Mouse (Mus musculus) midbrain, embryonic 14.5 days (tissue): ENCODE data around the gene Bhlhe40. TPM values are rescaled to one million over a fixed set of nuclear protein-coding genes. Genes with fewer than 3 reads are reported as not detected.

Experiments
- ATAC-seq: fragments of 200-750 bp; cut with Nextera tagmentation; 2 replicates; pipeline ENCODE4 v1.8.0; 2017; ENCODE audit warnings: moderate number of reproducible peaks, moderate library complexity; ENCODE audit not compliant: low FRiP score, low TSS enrichment
- DNase-seq: peaks from one replicate; pipeline ENCODE4 v3.0.0-alpha.2; 2015
- H3K27ac ChIP-seq: fragments of 300-500 bp; sonication (generic); replicated peaks from 2 replicates; pipeline ENCODE4 v1.5.1; 2014; ENCODE audit warnings: mild to moderate bottlenecking, low read depth, low read length, moderate library complexity
- H3K27me3 ChIP-seq: fragments of 300-500 bp; sonication (generic); 2 replicates; pipeline ENCODE4 v1.6.1; 2014; ENCODE audit warnings: low read length, control low read depth, mixed read lengths; ENCODE audit not compliant: control insufficient read depth, insufficient read depth
- H3K36me3 ChIP-seq: fragments of 300-500 bp; sonication (generic); 2 replicates; pipeline ENCODE4 v1.6.1; 2014; ENCODE audit warnings: low read length, control low read depth; ENCODE audit not compliant: control insufficient read depth, insufficient read depth
- H3K4me1 ChIP-seq: fragments of 300-500 bp; sonication (generic); 2 replicates; pipeline ENCODE4 v1.6.1; 2014; ENCODE audit warnings: mild to moderate bottlenecking, antibody characterized with exemption, low read length, control low read depth; ENCODE audit not compliant: control insufficient read depth, insufficient read depth
- H3K4me2 ChIP-seq: fragments of 300-500 bp; sonication (generic); 2 replicates; pipeline ENCODE4 v1.6.1; 2014; ENCODE audit warnings: mild to moderate bottlenecking, low read length, moderate library complexity
- H3K4me3 ChIP-seq: fragments of 300-500 bp; sonication (generic); replicated peaks from 2 replicates; pipeline ENCODE4 v1.5.1; 2014; ENCODE audit warnings: low read depth, low read length
- H3K9ac ChIP-seq: fragments of 300-500 bp; sonication (generic); replicated peaks from 2 replicates; pipeline ENCODE4 v1.6.1; 2014; ENCODE audit warnings: mild to moderate bottlenecking, low read length, moderate library complexity
- H3K9me3 ChIP-seq: fragments of 300-500 bp; sonication (generic); 2 replicates; pipeline ENCODE4 v1.6.1; 2016; ENCODE audit warnings: low read length, control low read depth, mixed read lengths; ENCODE audit not compliant: control insufficient read depth
- WGBS: fragments of 180-500 bp; shearing (Covaris S2); extraction: QIAGEN DNeasy Blood & Tissue Kit; methylation state at CpG from one replicate; pipeline ENCODE4 v1.1.7; 2014; 5-methylcytosine and 5-hydroxymethylcytosine counted together
- polyA plus RNA-seq: library from polyadenylated mRNA; unstranded; fragments of >200 nt; fragmentation: Nextera tagmentation; extraction: Ambion mirVana; gene quantifications from 2 replicates; pipeline ENCODE4 v1.2.1, GENCODE M21; 2014

The Bhlhe40 gene
- polyA plus RNA-seq, 1 experiment from 2014 or later = 3.8 TPM

DNA sequence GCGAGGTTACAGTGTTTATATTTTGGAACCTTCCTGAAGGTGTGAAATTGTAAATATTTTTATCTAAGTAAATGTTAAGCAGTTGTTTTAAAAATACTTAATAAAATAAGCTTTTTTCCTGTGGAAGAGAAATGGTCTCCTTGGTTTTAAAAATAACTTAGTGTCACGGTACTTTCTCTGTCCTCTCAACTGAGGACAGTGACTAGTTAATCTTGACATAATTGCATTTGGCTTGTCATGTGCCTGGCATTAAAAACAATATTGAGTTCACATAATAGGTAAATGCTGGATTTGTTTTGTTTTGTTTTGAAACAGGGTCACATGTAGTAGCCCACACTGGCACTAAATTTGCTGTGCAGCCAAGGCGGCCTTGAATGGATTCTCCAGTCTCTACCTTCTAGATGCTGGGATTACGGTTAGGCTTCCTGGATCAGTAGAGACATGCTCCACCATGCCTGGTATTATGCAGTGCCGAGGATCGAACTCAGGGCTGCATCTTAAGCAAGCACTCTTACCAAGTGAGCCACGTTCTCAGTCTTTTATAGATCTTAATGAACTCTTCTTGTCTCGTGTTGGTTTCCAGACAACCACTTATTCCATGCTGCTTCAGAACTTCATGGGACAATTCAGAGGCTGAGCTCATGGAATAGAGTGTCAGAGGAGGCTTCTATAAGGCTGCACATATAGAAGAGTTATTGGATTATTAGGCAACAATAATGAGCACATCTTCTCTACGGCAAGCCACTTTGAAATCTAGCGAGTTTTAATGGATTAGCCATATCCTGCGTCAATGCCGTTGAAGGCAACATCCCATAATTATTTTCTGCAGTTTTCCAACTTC lies 6.4 kb downstream of the Bhlhe40 start:
- no peak for ATAC-seq
- Histone ChIP-seq H3K27ac (no peak overlapping the region), H3K4me1 (peaks cover 11% of the 10 kb centered on the region), H3K27me3 (0 out of 2 replicates have a peak, but pooled peaks cover 2% of the 10 kb centered on the region), H3K36me3 (no peaks in the 10 kb centered on the region), H3K9me3 (no peaks in the 10 kb centered on the region), H3K4me3 (no peak overlapping the region), H3K4me2 (no peak overlapping the region), H3K9ac (no peak overlapping the region)
- 89% methylated on average over 12 of the region's 12 CpGs for WGBS
- no peak for DNase-seq

DNA sequence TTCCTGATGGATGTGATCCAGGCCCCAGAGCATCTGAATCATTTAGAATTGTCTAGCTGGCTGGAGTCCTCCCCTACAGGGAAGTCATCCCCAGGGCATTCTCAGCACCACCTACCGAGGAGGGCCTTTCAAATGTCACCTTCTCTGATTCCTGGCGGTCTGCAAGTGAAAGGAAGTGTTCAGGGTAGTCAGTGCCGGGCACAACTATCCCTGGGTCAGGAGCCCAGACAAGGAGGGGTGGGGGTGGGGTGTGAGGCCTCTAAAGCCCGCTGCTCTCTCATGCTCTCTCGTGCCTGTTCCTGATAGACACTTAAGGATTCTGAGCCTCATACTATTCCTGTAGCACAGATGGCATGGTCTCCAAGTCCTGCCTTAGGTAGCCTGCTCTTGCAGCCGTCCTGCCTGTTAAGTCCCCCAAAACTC lies 7.2 kb downstream of the Bhlhe40 start:
- Histone ChIP-seq H3K27ac (peak overlapping the region; percentile 53; the same call in 1 of the 2 replicates), H3K4me2 (peak overlapping the region; percentile 73), H3K4me3 (no peak overlapping the region), H3K27me3 (no peaks in the 10 kb centered on the region), H3K36me3 (no peaks in the 10 kb centered on the region), H3K9ac (no peak overlapping the region), H3K4me1 (peaks cover 11% of the 10 kb centered on the region), H3K9me3 (no peaks in the 10 kb centered on the region)
- 20% methylated on average over 6 of the region's 6 CpGs for WGBS
- DNase-seq = peak; percentile 18
- peak; percentile 31; the same call in 1 of the 2 replicates for ATAC-seq

DNA sequence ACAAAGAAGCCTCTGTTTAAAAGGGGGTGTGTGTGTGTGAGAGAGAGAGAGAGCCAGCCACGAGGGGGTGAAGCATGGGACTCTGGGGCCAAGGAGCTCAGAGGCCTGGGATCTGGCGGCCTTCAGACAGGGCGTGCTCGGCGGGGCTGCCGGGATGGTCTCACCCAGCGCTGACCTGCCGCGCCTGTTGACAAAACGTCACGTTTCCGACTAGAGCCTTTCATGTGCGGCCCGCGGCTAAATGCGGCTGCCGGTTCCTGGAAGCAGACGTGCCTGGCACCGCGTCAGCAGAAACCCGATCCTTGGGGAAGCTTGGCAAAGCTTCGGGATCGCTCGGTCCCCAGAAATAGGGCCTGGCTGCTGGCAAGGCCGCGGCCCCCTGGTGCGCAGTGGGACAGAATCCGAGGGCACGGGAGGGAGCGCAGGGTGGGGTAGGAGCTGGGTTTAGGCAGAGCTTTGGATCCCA lies 7.9 kb downstream of the Bhlhe40 start:
- peak overlapping the region; percentile 54 for H3K9ac ChIP-seq

DNA sequence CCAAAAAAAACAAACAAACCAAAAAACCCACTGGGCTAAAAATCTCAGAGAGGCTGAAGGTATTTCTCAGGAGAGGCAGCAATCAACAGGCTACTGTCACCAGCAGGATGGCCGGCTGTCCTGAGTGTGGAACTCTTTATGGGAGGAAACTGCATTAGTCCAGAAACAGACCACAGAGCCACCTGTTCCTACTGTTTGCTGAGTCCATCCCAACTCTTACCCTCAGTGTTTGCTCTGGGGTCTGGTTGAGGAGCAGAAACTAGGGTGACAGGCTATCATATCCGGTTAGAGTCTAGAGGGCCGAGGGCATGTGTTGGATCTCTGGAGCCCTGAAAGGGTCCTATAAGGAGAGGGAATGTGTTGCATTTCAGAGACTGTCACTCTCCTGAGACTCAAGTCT lies 9.8 kb downstream of the Bhlhe40 start:
- H3K36me3 ChIP-seq = no peaks in the 10 kb centered on the region
- H3K27ac ChIP-seq = no peak overlapping the region
- no peak overlapping the region for H3K9ac ChIP-seq
- no peak overlapping the region for H3K4me3 ChIP-seq
- no peaks in the 10 kb centered on the region for H3K27me3 ChIP-seq
- H3K9me3 ChIP-seq = no peaks in the 10 kb centered on the region
- no peak overlapping the region for H3K4me2 ChIP-seq
- H3K4me1 ChIP-seq = peaks cover 11% of the 10 kb centered on the region
- ATAC-seq = no peak
- 91% methylated on average over 3 of the region's 3 CpGs for WGBS
- DNase-seq = no peak

More for the DNA sequence above, 7.9 kb downstream of the Bhlhe40 start:
- ATAC-seq = peak; percentile 83
- Histone ChIP-seq H3K4me1 (peaks cover 11% of the 10 kb centered on the region), H3K4me3 (peak overlapping the region; percentile 28), H3K27me3 (no peaks in the 10 kb centered on the region), H3K9me3 (no peaks in the 10 kb centered on the region), H3K36me3 (no peaks in the 10 kb centered on the region), H3K4me2 (peak overlapping the region; percentile 73), H3K27ac (peak overlapping the region; percentile 53; the same call in 1 of the 2 replicates)
- peak; percentile 84 for DNase-seq
- under 1% methylated on average over 30 of the region's 30 CpGs for WGBS

DNA sequence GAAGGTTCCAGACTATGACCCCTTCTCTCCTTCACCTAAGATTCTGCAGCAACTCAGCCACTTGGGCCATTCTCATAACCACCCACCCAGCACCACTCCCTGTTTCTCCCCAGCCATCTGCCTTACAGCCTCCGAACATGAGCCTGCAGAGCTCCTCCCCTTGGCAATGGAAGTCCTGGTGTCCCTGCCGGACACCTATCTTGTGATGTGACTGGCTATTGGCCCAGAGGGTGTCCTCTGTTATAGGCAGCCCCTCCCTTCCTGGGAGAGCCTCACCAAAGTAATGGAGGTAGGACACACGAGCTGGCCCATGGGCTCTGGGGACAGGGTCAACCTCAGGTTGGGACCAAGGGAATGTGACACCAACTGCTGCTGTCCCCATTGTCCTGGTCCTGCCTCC lies 10.4 kb downstream of the Bhlhe40 start:
- WGBS = 75% methylated on average over 3 of the region's 3 CpGs
- peaks cover 11% of the 10 kb centered on the region for H3K4me1 ChIP-seq
- no peak overlapping the region for H3K9ac ChIP-seq
- H3K27me3 ChIP-seq = no peaks in the 10 kb centered on the region
- no peak overlapping the region for H3K4me2 ChIP-seq
- no peak overlapping the region for H3K27ac ChIP-seq
- no peak overlapping the region for H3K4me3 ChIP-seq
- no peaks in the 10 kb centered on the region for H3K9me3 ChIP-seq
- no peak for ATAC-seq
- no peak for DNase-seq
- no peaks in the 10 kb centered on the region for H3K36me3 ChIP-seq

DNA sequence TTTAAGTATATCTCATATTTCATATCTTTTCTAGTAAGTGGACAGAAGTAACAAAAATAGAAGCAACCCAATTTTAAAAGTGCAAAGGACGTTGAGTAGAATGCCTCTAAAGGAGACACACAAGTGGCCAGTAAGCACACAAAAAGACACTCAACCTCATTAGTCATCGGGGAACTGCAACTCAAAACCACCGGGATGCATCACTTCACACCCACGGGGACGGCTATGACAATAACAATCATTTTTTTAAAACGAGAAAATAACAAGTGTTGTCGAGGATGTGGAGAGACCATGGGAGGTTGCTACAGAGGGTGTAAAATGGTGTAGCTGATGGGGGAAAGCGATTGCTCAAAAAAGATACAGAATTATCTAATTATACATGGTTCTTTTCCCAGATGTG lies 11.7 kb downstream of the Bhlhe40 start:
- DNase-seq (no peak), ATAC-seq (no peak)
- WGBS = 86% methylated on average over 8 of the region's 8 CpGs
- Histone ChIP-seq H3K4me2 (no peak overlapping the region), H3K9me3 (no peaks in the 10 kb centered on the region), H3K4me3 (no peak overlapping the region), H3K27me3 (no peaks in the 10 kb centered on the region), H3K4me1 (peaks cover 11% of the 10 kb centered on the region), H3K9ac (no peak overlapping the region), H3K36me3 (no peaks in the 10 kb centered on the region), H3K27ac (no peak overlapping the region)

DNA sequence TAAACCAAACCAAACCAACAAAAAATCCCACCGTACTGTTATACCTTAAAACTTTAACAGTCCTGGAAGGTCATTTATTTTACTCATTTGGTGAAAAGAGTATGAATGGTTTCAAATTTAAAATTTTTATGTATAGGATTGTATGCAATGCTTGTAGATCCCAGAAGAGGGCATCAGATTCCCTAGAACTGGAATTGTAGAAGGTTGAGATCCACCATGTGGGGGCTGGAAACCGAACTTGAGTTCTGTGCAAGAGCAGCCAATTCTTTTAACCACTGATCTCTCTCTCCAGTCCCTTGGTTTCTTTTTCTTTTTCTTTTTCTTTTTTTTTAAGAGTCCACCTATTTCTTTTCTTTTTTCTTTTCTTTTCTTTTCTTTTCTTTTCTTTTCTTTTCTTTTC lies 13.8 kb downstream of the Bhlhe40 start:
- Histone ChIP-seq H3K9me3 (no peaks in the 10 kb centered on the region), H3K27ac (no peak overlapping the region), H3K4me2 (no peak overlapping the region), H3K36me3 (no peaks in the 10 kb centered on the region), H3K9ac (no peak overlapping the region), H3K4me3 (no peak overlapping the region), H3K27me3 (no peaks in the 10 kb centered on the region), H3K4me1 (no peaks in the 10 kb centered on the region)
- WGBS = 88% methylated on average over 2 of the region's 2 CpGs
- DNase-seq = no peak
- ATAC-seq = no peak

DNA sequence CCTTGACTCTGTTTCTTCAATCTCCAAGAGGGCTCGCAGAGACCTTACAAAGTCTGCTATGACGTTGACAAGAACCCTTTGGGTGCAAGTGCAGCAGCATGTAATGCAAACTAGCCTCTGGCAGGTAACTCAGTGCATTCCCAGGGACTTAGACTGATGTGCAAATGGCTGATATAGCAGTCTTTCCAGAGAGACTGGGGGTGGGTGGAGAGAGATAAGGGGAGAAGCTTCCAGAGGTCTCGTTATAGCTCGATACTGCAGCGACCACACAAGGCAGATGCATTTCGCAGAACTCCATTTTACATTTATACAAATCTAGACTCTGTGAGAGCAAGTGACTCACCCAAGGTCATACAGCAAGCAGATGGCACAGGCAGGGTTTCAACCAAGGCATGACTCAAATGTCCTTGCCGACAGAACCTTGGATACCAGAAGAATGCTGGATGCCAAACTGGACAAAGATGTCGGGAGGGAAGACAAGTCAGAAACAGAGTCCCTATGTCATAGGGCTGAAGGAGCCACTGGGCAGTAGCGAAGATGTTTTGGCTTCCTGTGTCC lies 16.4 kb downstream of the Bhlhe40 start:
- DNase-seq (no peak), ATAC-seq (no peak)
- 93% methylated on average over 9 of the region's 9 CpGs for WGBS
- H3K4me1 ChIP-seq = no peaks in the 10 kb centered on the region
- H3K4me3 ChIP-seq = no peak overlapping the region
- no peak overlapping the region for H3K27ac ChIP-seq
- no peaks in the 10 kb centered on the region for H3K36me3 ChIP-seq
- H3K9ac ChIP-seq = no peak overlapping the region
- no peak overlapping the region for H3K4me2 ChIP-seq
- no peaks in the 10 kb centered on the region for H3K9me3 ChIP-seq
- no peaks in the 10 kb centered on the region for H3K27me3 ChIP-seq

DNA sequence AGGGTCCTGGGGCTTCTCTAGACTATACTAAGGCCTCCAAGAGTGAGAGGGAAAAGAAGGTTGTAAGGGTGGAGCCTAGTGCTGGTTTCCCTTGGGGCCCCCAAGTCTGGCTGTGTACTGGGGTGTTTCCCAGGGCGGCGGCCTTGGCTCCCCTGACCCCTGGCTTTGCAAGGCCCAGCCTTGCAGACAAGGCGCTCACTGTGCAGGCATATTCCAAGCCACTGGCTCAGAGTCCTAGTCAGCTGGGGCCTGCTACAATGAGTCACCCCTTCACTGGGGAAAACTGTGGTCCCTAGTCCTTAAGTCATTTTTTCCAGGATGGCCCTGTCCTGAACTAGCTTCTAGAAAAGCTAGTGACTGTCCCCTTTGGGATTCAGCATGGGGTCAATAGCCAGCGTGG lies 17.3 kb downstream of the Bhlhe40 start:
- no peaks in the 10 kb centered on the region for H3K9me3 ChIP-seq
- ATAC-seq (no peak), DNase-seq (no peak)
- no peak overlapping the region for H3K4me2 ChIP-seq
- no peaks in the 10 kb centered on the region for H3K27me3 ChIP-seq
- no peak overlapping the region for H3K27ac ChIP-seq
- no peak overlapping the region for H3K9ac ChIP-seq
- H3K36me3 ChIP-seq = no peaks in the 10 kb centered on the region
- H3K4me1 ChIP-seq = no peaks in the 10 kb centered on the region
- 93% methylated on average over 4 of the region's 4 CpGs for WGBS
- H3K4me3 ChIP-seq = no peak overlapping the region
